Mouse (Mus musculus) heart, postnatal 0 days (tissue): ENCODE measurements around the gene Pgm2l1.

ENCODE experiments used
- CTCF ChIP-seq: IDR thresholded peaks from 2 replicates; pipeline ENCODE4 v1.5.1; 2016; ENCODE audit warnings: antibody characterized with exemption, control low read depth, low read depth
- EP300 ChIP-seq: IDR thresholded peaks from 2 replicates; pipeline ENCODE4 v1.6.1; 2016; ENCODE audit warnings: antibody characterized with exemption, low read depth

- no peak for TF ChIP-seq CTCF
- TF ChIP-seq EP300 = no peak
Observed at GRCm38 (mm10) chr7:100310290-100310689, 83.1 kb downstream of the Pgm2l1 start.
